ENCODE assay signal across 17 mouse cellular contexts in the genomic region with DNA sequence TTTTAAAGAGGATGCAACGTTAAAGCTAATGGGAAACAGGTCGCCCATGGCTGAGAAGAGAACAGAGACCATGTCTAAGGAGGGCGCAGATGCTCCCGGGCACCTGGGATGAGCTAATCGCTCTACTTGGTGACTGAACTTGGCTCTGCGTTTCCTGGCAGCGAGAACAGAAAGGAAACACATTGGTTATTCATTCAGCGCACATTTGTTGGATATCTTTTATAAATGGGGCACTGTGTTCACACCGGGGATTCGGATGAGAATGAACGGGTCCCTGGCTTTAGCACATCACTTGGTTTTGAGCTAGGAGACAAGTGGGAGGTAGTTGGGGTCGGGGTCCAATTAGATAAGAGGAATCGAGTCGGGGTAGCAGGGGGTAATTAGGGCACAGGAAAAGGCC.
DNase-seq lines count a peak whose midpoint lies in the region; ATAC-seq lines count a peak whose summit lies in the region.
"Had no signal": no experiment of that assay in that cellular context is flagged by ENCODE, and none has a peak within 500 bp of the region (broad histone marks: within the 10 kb centered on the region; RNA-seq: fewer than 3 reads in every experiment).

No protein-coding gene starts in this region.

- no peak for ATAC-seq in monocyte, adult 5-6 weeks (replicated peaks; ENCODE audit: insufficient number of reproducible peaks, low FRiP score, low TSS enrichment, poor library complexity, severe bottlenecking)
- ATAC-seq: inflammation-experienced regulatory T-cells, adult 6 months had no signal

- peak; percentile 16 to 17 for DNase-seq in cerebellum, postnatal 36 days
- no peak for DNase-seq in cerebellum, adult 8-10 months
- DNase-seq in layer of hippocampus, adult 11-12 months (ENCODE audit: low spot score): peak; percentile 28
- DNase-seq in layer of hippocampus, adult 9-10 months (ENCODE audit: low spot score): no peak
- DNase-seq in right cerebral cortex, postnatal 10 days (ENCODE audit: low spot score in 2 of 2): peak; percentile 61 to 72
- no peak for DNase-seq in right cerebral cortex, postnatal 4 days
- DNase-seq in urinary bladder, postnatal 14 days (ENCODE audit: low spot score): no peak
- DNase-seq: adrenal gland, adult 8-10 months; cerebellum, adult 18-20 months; gastrocnemius, postnatal 36 days; kidney, adult 9 months; kidney, postnatal 4 days; lung, adult 18-20 months; lung, postnatal 36 days; thymus, adult 2 months had no signal

Comparison
In these comparisons a context has a peak if more than half of its experiments do, and no peak if none do; other contexts are left out.
1. DNase-seq: peak in cerebellum, postnatal 36 days (2 of 2), layer of hippocampus, adult 11-12 months (single experiment) and right cerebral cortex, postnatal 10 days (2 of 2); none in cerebellum, adult 8-10 months (single experiment), layer of hippocampus, adult 9-10 months (single experiment), right cerebral cortex, postnatal 4 days (single experiment) and urinary bladder, postnatal 14 days (single experiment).